Mouse (Mus musculus): ENCODE data around the gene Mtmr2.

- TF ChIP-seq TCF12 (IDR thresholded peaks at IDR 0.05; ENCODE audit: low read depth, low read length) (no peak), MAX (IDR thresholded peaks at IDR 0.05; ENCODE audit: low read length) (no peak), CTCF (IDR thresholded peaks at IDR 0.05 in 2 of 3, conservative IDR thresholded peaks at IDR 0.05 in 1 of 3; ENCODE audit: control insufficient read depth in 1 of 3, insufficient read depth in 1 of 3, low read depth in 2 of 3, low read length in 3 of 3, poor library complexity in 1 of 3, severe bottlenecking in 1 of 3) (no peak), POLR2A (IDR thresholded peaks at IDR 0.05; ENCODE audit: control insufficient read depth in 1 of 2, insufficient read depth in 1 of 2, low read depth in 1 of 2, low read length in 2 of 2, poor library complexity in 1 of 2) (no peak), ZC3H11A (IDR thresholded peaks at IDR 0.05; ENCODE audit: low read depth, low read length) (no peak), E2F4 (IDR thresholded peaks at IDR 0.05; ENCODE audit: borderline replicate concordance, low read depth, low read length) (no peak)
Observed at GRCm38 (mm10) chr9:13760430-13760829, 12.2 kb downstream of the Mtmr2 start.
